Mouse (Mus musculus) hindbrain, embryonic 14.5 days (tissue): ENCODE results near the gene Olfr605. TPM values are rescaled to one million over a fixed set of nuclear protein-coding genes. Genes with fewer than 3 reads are reported as not detected.

Source experiments
- microRNA-seq: library from miRNA; unstranded; fragments of <30 nt; microRNA quantifications from one replicate; pipeline ENCODE4, GENCODE M21; 2016
- polyA plus RNA-seq: library from polyadenylated mRNA; unstranded; fragments of >200 nt; fragmentation: Nextera tagmentation; extraction: Ambion mirVana; gene quantifications from 2 replicates; pipeline ENCODE4 v1.2.1, GENCODE M21; 2014

The Olfr605 gene
- polyA plus RNA-seq, 1 experiment from 2014 or later, result not detected

Small RNAs within 50 kb of the gene (microRNA-seq; reads per million reads assigned to microRNA genes)
- gene Gm25774, result not detected

Other genes with a start within 250 kb of the Olfr605 start
- not detected in 2 replicates for gene Olfr593, start 233.6 kb downstream of the Olfr605 start, polyA plus RNA-seq
- gene Olfr594, start 228.4 kb downstream of the Olfr605 start, polyA plus RNA-seq, result 0.07 TPM in 1 of 2 replicates, not detected in the other
- gene Usp17ld, start 192.9 kb downstream of the Olfr605 start, polyA plus RNA-seq, result not detected in 2 replicates
- gene Olfr596, start 139.8 kb downstream of the Olfr605 start, polyA plus RNA-seq, result not detected in 2 replicates
- gene Olfr597, start 129.1 kb downstream of the Olfr605 start, polyA plus RNA-seq, result not detected in 2 replicates
- not detected in 2 replicates for gene Olfr598, start 121.9 kb downstream of the Olfr605 start, polyA plus RNA-seq
- gene Olfr599, start 109.5 kb downstream of the Olfr605 start, polyA plus RNA-seq, result not detected in 2 replicates
- not detected in 2 replicates for gene Olfr600, start 95.8 kb downstream of the Olfr605 start, polyA plus RNA-seq
- not detected in 2 replicates for gene Olfr601, start 82.8 kb downstream of the Olfr605 start, polyA plus RNA-seq
- gene Olfr603, start 59.3 kb downstream of the Olfr605 start, polyA plus RNA-seq, result not detected in 2 replicates
- gene Usp17lc, start 30.4 kb downstream of the Olfr605 start, polyA plus RNA-seq, result not detected in 2 replicates
- gene Olfr606, start 3.6 kb upstream of the Olfr605 start, polyA plus RNA-seq, result not detected in 2 replicates
- gene Olfr607, start 18.7 kb upstream of the Olfr605 start, polyA plus RNA-seq, result not detected in 2 replicates
- gene Olfr608, start 24.4 kb upstream of the Olfr605 start, polyA plus RNA-seq, result not detected in 2 replicates
- not detected in 2 replicates for gene Olfr609, start 52.6 kb upstream of the Olfr605 start, polyA plus RNA-seq
- not detected in 2 replicates for gene Olfr610, start 66.7 kb upstream of the Olfr605 start, polyA plus RNA-seq
- not detected in 2 replicates for gene Olfr611, start 75.4 kb upstream of the Olfr605 start, polyA plus RNA-seq
- not detected in 2 replicates for gene Olfr612, start 97.3 kb upstream of the Olfr605 start, polyA plus RNA-seq
- gene Olfr613, start 102.6 kb upstream of the Olfr605 start, polyA plus RNA-seq, result not detected in 2 replicates
- gene Olfr615, start 110.6 kb upstream of the Olfr605 start, polyA plus RNA-seq, result not detected in 2 replicates
- gene Olfr616, start 123.7 kb upstream of the Olfr605 start, polyA plus RNA-seq, result not detected in 2 replicates
- not detected in 2 replicates for gene Olfr617, start 127.6 kb upstream of the Olfr605 start, polyA plus RNA-seq
- 0.21 TPM in 1 of 2 replicates, not detected in the other for gene Olfr618, start 144.7 kb upstream of the Olfr605 start, polyA plus RNA-seq
- gene Olfr619, start 155.1 kb upstream of the Olfr605 start, polyA plus RNA-seq, result not detected in 2 replicates
- not detected in 2 replicates for gene Olfr620, start 167.1 kb upstream of the Olfr605 start, polyA plus RNA-seq
- gene Olfr622, start 197.3 kb upstream of the Olfr605 start, polyA plus RNA-seq, result not detected in 2 replicates
- not detected in 2 replicates for gene Olfr623, start 218.3 kb upstream of the Olfr605 start, polyA plus RNA-seq
- not detected in 2 replicates for gene Olfr624, start 225.8 kb upstream of the Olfr605 start, polyA plus RNA-seq
- gene Olfr625-ps1, start 237.3 kb upstream of the Olfr605 start, polyA plus RNA-seq, result not detected in 2 replicates